Mouse (Mus musculus) embryonic facial prominence, embryonic 11.5 days (tissue): ENCODE data around the gene Ncoa3. TPM values are rescaled to one million over a fixed set of nuclear protein-coding genes. Genes with fewer than 3 reads are reported as not detected.
"Not testable (repeated sequence)": the region's sequence is repeated elsewhere in the genome, so short reads cannot be mapped to it uniquely, and the experiment has no call there.

ENCODE experiments used
- ATAC-seq: fragments of 200-750 bp; cut with Nextera tagmentation; replicated peaks from 2 replicates; pipeline ENCODE4 v1.8.0; 2017; ENCODE audit warnings: low read depth; ENCODE audit not compliant: insufficient number of reproducible peaks, low FRiP score, low TSS enrichment
- DNase-seq: peaks from one replicate; pipeline ENCODE4 v3.0.0-alpha.2; 2015; ENCODE audit warnings: low spot score
- H3K27ac ChIP-seq: fragments of 300-500 bp; sonication (generic); replicated peaks from 2 replicates; pipeline ENCODE4 v1.5.1; 2014; ENCODE audit warnings: mild to moderate bottlenecking, low read depth, low read length, control low read depth
- H3K27me3 ChIP-seq: fragments of 300-500 bp; sonication (generic); 2 replicates; pipeline ENCODE4 v1.6.1; 2014; ENCODE audit warnings: mild to moderate bottlenecking, low read length, moderate library complexity, mixed read lengths; ENCODE audit not compliant: control insufficient read depth, insufficient read depth
- H3K36me3 ChIP-seq: fragments of 300-500 bp; sonication (generic); replicated peaks from 2 replicates; pipeline ENCODE4 v1.6.1; 2014; ENCODE audit warnings: low read depth, mild to moderate bottlenecking, low read length, moderate library complexity, mixed read lengths; ENCODE audit not compliant: control insufficient read depth, insufficient read depth
- H3K4me1 ChIP-seq: fragments of 300-500 bp; sonication (generic); 2 replicates; pipeline ENCODE4 v1.6.1; 2014; ENCODE audit warnings: low read length, mixed read lengths; ENCODE audit not compliant: control insufficient read depth, insufficient read depth
- H3K4me2 ChIP-seq: fragments of 300-500 bp; sonication (generic); 2 replicates; pipeline ENCODE4 v1.6.1; 2014; ENCODE audit warnings: low read depth, mild to moderate bottlenecking, control low read depth, low read length, moderate library complexity
- H3K4me3 ChIP-seq: fragments of 300-500 bp; sonication (generic); 2 replicates; pipeline ENCODE4 v1.5.1; 2014; ENCODE audit warnings: low read depth, low read length, control low read depth
- H3K9ac ChIP-seq: fragments of 300-500 bp; sonication (generic); replicated peaks from 2 replicates; pipeline ENCODE4 v1.6.1; 2014; ENCODE audit warnings: mild to moderate bottlenecking, control low read depth, low read length
- H3K9me3 ChIP-seq: fragments of 300-500 bp; sonication (generic); replicated peaks from 2 replicates; pipeline ENCODE4 v1.6.1; 2016; ENCODE audit warnings: mild to moderate bottlenecking, low read length, inconsistent platforms, mixed read lengths; ENCODE audit not compliant: control insufficient read depth
- WGBS: fragments of 180-500 bp; shearing (Covaris S2); extraction: QIAGEN DNeasy Blood & Tissue Kit; methylation state at CpG from one replicate; pipeline ENCODE4 v1.1.7; 2014; 5-methylcytosine and 5-hydroxymethylcytosine counted together
- polyA plus RNA-seq: library from polyadenylated mRNA; unstranded; fragments of >200 nt; fragmentation: Nextera tagmentation; extraction: Ambion mirVana; gene quantifications from 2 replicates; pipeline ENCODE4 v1.2.1, GENCODE M21; 2014

Gene Ncoa3
- 16.2 and 18.0 TPM in 2 replicates for polyA plus RNA-seq

DNA sequence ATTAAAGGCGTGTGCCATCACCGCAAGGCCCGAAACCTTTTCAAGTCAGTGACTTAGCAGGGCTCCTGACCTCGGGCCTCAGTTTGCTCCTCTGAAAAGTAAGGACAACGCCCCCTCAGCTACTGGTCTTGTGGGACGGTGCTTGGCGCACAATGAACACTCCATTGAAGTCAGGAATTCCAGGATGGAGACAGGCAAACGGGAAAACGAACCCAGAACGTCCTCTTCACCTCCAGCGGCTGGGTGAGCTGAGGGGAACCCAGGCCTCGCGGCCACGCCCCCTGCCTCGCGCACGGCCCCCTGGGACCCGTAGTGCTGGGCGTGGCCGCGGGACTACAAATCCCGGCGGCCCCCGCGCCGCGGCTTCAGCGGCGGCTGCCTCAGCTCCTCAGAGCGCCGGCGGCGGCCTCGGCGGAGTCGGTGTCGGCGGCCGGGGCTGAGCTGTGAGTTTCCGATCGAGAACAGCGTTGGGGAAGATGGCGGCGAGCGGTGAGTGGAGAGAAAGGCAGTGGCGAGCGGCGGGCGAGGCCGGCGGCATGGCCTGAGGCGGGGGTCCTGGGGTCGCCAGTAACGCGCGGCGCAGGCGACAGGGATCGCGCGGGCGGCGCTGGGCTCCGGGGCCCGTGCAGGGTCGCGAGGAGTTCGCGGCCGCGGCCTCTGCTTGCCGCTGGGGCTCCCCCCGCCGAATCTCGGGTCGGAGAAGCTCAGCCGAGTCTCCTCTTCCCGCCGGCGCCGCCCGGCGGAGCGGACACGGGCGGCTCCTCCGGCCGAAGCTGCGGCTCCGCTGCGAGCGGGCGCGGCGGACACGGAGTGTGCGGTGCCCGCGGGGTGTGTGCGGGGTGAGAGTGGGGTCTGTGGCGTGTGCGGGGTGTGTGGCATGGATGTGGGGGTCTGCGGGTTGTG is at the start of gene Ncoa3:
Gene Ncoa3 (plus strand): TSS at position 367 of the 903 bp plus-strand sequence.
- WGBS, result 2% methylated on average over 92 of the region's 103 CpGs

GRCm38 (mm10) chr2:165943113-165943512 is 49.3 kb upstream of the Ncoa3 start:
- no peaks in the 10 kb centered on the region for H3K4me1 ChIP-seq
- H3K27me3 ChIP-seq, result no peaks in the 10 kb centered on the region
- 90% methylated on average over 2 of the region's 2 CpGs for WGBS
- H3K4me2 ChIP-seq, result no peak overlapping the region
- H3K9me3 ChIP-seq, result no peaks in the 10 kb centered on the region
- no peak for DNase-seq
- no peaks in the 10 kb centered on the region for H3K36me3 ChIP-seq
- H3K4me3 ChIP-seq, result no peak overlapping the region
- H3K9ac ChIP-seq, result no peak overlapping the region
- no peak for ATAC-seq
- no peak overlapping the region for H3K27ac ChIP-seq

More for the DNA sequence above, at the start of gene Ncoa3:
- Histone ChIP-seq H3K9ac (peak within 1 kb of the TSS; percentile 92), H3K27me3 (no peaks in the 10 kb centered on the region), H3K4me3 (peak within 1 kb of the TSS; percentile 96), H3K27ac (peak within 1 kb of the TSS; percentile 67), H3K4me1 (peaks cover 4% of the 10 kb centered on the region; the same call in 1 of the 2 replicates), H3K4me2 (peak within 1 kb of the TSS; percentile 90), H3K9me3 (no peaks in the 10 kb centered on the region), H3K36me3 (no peaks in the 10 kb centered on the region)
- DNase-seq (peak; percentile 97), ATAC-seq (peak; percentile 91)

DNA sequence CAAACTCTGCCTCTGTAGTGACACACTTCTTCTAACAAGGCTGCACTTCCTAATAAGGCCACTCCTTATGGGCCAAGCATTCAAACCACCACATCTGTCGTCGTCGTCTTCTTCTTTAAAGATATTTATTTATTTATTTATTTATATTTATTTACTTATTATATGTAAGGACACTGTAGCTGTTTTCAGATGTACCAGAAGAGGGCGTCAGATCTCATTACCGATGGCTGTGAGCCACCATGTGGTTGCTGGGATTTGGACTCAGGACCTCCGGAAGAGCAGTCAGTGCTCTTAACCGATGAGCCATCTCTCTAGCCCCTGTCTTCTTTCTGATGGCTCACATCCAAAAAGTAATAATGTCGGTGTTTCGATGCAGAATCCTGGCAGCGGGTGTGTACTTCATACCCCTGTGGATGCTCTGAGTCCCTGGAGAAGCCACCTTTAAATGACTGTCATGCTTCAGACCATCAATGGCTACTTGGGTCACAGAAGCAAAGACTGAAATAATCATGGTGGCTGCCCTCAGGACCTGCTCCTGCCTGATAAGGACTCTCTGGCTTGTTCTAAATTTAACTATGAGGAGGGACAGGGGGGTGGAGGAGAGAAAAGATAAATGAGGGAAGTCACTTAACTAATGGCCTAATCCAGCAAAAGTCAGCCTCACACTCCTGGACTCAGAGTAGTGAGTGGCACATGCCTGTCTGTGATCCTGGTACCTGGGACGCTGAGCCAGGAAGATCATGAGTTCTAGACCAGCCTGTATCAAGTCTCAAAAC is 47.7 kb upstream of the Ncoa3 start:
- no peaks in the 10 kb centered on the region for H3K27me3 ChIP-seq
- 82% methylated on average over 11 of the region's 11 CpGs for WGBS
- no peak overlapping the region for H3K4me2 ChIP-seq
- no peak overlapping the region for H3K27ac ChIP-seq
- ATAC-seq (no peak), DNase-seq (no peak)
- no peaks in the 10 kb centered on the region for H3K4me1 ChIP-seq
- H3K4me3 ChIP-seq, result no peak overlapping the region
- no peaks in the 10 kb centered on the region for H3K9me3 ChIP-seq
- no peaks in the 10 kb centered on the region for H3K36me3 ChIP-seq
- H3K9ac ChIP-seq, result no peak overlapping the region

GRCm38 (mm10) chr2:165946046-165946564 is 46.3 kb upstream of the Ncoa3 start:
- Histone ChIP-seq H3K4me1 (no peaks in the 10 kb centered on the region), H3K27ac (no peak overlapping the region), H3K4me2 (no peak overlapping the region), H3K36me3 (no peaks in the 10 kb centered on the region), H3K27me3 (no peaks in the 10 kb centered on the region), H3K9ac (no peak overlapping the region), H3K4me3 (no peak overlapping the region), H3K9me3 (no peaks in the 10 kb centered on the region)
- no peak for DNase-seq
- no peak for ATAC-seq
- WGBS, result 74% methylated on average over 1 of the region's 1 CpGs

- Histone ChIP-seq H3K4me2 (no peak overlapping the region), H3K9ac (no peak overlapping the region), H3K9me3 (no peaks in the 10 kb centered on the region), H3K27me3 (no peaks in the 10 kb centered on the region), H3K4me3 (no peak overlapping the region), H3K4me1 (no peaks in the 10 kb centered on the region), H3K27ac (no peak overlapping the region), H3K36me3 (no peaks in the 10 kb centered on the region)
- ATAC-seq, result no peak
- no peak for DNase-seq
- 73% methylated on average over 1 of the region's 1 CpGs for WGBS
Observed at GRCm38 (mm10) chr2:165948007-165948406, 44.4 kb upstream of the Ncoa3 start.

GRCm38 (mm10) chr2:165948785-165949184 is 43.7 kb upstream of the Ncoa3 start:
- H3K4me1 ChIP-seq, ATAC-seq, H3K9ac ChIP-seq, DNase-seq, H3K27me3 ChIP-seq, H3K9me3 ChIP-seq, H3K4me3 ChIP-seq, H3K4me2 ChIP-seq, H3K27ac ChIP-seq, H3K36me3 ChIP-seq: not testable (repeated sequence)
- WGBS, result 71% methylated on average over 1 of the region's 1 CpGs

DNA sequence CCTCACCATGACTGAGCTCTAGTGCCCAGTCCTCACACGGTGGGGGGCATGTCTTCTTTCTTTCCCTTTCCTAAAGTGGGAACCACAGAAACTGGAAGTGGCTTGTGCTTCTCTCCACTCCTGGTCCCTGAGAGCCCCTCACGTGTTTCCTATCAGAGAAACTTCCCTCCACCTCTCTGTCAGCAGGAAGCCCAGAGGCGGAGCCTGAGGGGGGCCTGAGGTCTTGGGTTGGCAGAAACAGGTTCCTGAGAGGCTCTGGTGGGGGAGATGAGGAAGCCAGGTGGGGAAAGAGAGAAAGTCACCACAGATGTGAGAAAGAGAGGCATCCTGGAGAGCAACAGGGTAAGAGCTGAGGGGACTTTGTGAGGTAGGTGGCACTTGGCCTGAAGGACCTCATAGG is 42.7 kb upstream of the Ncoa3 start:
- no peaks in the 10 kb centered on the region for H3K36me3 ChIP-seq
- no peak overlapping the region for H3K4me3 ChIP-seq
- no peaks in the 10 kb centered on the region for H3K9me3 ChIP-seq
- ATAC-seq (no peak), DNase-seq (no peak)
- H3K27ac ChIP-seq, result no peak overlapping the region
- H3K4me2 ChIP-seq, result no peak overlapping the region
- H3K4me1 ChIP-seq, result no peaks in the 10 kb centered on the region
- H3K27me3 ChIP-seq, result no peaks in the 10 kb centered on the region
- no peak overlapping the region for H3K9ac ChIP-seq
- 47% methylated on average over 3 of the region's 3 CpGs for whole genome bisulfite sequencing
